Mouse (Mus musculus): ENCODE results near the gene Lrrc26. TPM values are rescaled to one million over a fixed set of nuclear protein-coding genes. Genes with fewer than 3 reads are reported as not detected.

Gene Lrrc26
- polyA plus RNA-seq, 1 experiment, result not detected

DNA sequence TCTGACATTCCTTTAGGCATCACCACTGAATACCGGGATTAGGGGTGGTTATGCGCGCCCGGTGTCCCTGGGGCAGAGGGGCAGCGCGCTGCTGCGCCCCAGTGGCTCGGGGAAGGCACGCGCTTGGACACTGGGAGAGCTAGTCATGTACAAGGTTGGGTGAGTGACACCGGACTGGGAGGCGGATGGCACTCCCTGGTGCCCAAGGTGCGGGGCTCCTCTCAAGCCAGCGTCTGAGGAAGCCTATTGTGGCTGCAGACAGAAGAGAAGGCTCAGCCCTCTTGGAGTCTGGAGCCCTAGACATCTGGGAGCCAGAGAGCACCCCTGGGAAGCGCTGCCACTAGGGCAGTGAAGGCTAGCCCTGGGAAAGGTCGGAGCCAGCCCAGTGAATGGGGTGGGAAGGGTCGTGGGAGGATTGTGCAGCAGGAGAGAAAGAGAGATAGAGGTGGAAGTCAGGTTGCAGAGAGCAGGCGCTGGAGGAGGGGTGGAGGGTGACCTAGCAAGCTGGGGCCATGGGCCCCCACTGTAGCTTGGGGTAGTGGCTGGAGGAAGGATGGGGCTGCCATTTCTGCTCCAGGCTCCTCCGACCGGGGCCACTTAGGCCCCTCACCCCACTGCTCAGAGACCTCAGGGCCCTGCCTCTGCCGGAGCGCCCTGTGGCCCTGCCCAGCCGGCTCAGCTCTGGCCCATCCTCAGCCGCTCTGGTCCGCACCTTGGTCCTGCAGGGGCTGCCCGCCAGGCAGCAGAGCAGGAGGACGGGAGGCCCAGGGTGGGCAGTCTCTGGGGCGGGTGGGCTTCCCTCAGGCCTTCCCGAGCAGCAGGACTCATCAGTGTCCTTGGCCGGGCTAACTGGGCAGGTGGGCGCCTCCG lies 1.7 kb downstream of the Lrrc26 start:
- no peak overlapping the region for H3K4me3 ChIP-seq (replicated peaks)
- peaks cover 18% of the 10 kb centered on the region for H3K4me1 ChIP-seq (ENCODE audit: control insufficient read depth)
- peaks cover under 1% of the 10 kb centered on the region for H3K36me3 ChIP-seq (ENCODE audit: control insufficient read depth)
- H3K9me3 ChIP-seq (ENCODE audit: control insufficient read depth, low read length), result peaks cover 3% of the 10 kb centered on the region; the same call in 1 of the 2 replicates
- TF ChIP-seq GATA1 (IDR thresholded peaks at IDR 0.05; ENCODE audit: low read length) (no peak), TAL1 (IDR thresholded peaks at IDR 0.05; ENCODE audit: low read length) (no peak)
- H3K27me3 ChIP-seq (ENCODE audit: control insufficient read depth), result peaks cover 85% of the 10 kb centered on the region

DNA sequence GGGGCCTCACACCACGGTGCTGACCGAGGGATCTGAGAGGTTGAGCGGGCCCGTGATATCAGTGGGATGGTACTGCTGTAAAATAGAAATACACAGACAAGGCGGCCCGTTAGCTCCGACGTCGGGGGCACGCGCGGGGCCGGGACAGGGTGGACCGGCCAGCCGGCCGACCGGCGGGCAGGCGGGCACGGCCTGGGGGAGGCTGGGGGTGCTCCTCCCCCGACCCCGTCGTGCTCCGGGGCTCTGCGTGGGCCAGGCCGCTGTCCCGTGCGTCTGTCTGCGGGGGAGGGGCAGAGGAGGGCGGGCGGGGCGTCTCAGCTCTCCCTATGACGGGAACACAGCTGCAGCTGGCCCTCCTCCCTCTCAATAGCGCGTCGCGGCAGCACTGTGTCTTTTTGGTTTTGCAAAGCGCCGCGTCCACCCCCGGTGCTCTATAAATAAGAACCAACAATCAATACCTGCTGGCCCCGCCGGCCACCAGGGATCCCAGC lies 2.4 kb downstream of the Lrrc26 start:
- no peak for TF ChIP-seq TAL1 (IDR thresholded peaks at IDR 0.05; ENCODE audit: low read length)
- TF ChIP-seq GATA1 (IDR thresholded peaks at IDR 0.05; ENCODE audit: low read length), result no peak
- H3K4me1 ChIP-seq (ENCODE audit: control insufficient read depth), result peaks cover 11% of the 10 kb centered on the region
- H3K4me3 ChIP-seq (replicated peaks), result no peak overlapping the region
- H3K27me3 ChIP-seq (ENCODE audit: control insufficient read depth), result peaks cover 92% of the 10 kb centered on the region
- no peaks in the 10 kb centered on the region for H3K36me3 ChIP-seq (ENCODE audit: control insufficient read depth)
- peaks cover 3% of the 10 kb centered on the region; the same call in 1 of the 2 replicates for H3K9me3 ChIP-seq (ENCODE audit: control insufficient read depth, low read length)

DNA sequence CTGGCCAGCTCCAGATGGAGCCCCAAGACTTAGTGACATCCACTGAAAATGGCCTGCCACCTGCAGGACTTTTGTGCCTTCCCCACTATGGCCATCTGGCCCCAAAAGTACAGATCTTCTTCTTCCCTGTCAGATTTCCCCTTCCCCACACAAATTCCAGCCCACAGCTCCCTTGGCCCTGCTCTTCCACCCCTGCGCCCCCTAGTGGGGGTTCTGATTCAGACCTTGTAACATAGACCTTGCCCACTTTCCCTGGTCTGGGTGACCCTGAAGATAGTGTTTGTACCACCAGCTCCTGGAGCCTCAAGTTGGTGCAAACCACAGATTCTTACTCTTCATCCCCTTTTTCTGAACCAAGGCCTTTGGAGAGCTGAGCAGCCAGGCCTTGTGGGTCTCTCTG lies 3.1 kb downstream of the Lrrc26 start:
- peaks cover 6% of the 10 kb centered on the region for H3K4me1 ChIP-seq (ENCODE audit: control insufficient read depth)
- TF ChIP-seq GATA1 (IDR thresholded peaks at IDR 0.05; ENCODE audit: low read length), result no peak
- no peak for TF ChIP-seq TAL1 (IDR thresholded peaks at IDR 0.05; ENCODE audit: low read length)

DNA sequence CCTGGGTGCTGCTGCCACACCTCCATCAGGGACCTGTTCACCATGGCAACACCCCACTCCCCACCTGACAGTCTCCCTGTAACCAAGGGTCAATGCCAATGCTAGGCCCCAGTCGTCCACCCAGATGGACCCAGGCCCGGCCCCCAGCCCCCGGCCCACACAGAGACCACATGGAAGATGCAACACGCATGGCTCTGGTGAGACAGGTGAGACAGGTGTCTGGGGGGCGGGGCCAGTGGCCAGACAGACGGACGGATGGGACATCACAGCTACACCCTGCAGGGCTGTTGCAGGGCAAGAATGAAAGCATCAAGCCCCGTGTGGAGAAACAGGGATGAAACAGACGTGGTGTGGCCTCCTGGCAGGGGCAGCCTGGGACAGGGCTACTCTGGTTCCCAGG lies 4.0 kb downstream of the Lrrc26 start:
- Histone ChIP-seq H3K36me3 (ENCODE audit: control insufficient read depth) (no peaks in the 10 kb centered on the region), H3K4me3 (replicated peaks) (no peak overlapping the region), H3K27me3 (ENCODE audit: control insufficient read depth) (peaks cover 90% of the 10 kb centered on the region), H3K9me3 (ENCODE audit: control insufficient read depth, low read length) (peaks cover 3% of the 10 kb centered on the region; the same call in 1 of the 2 replicates), H3K4me1 (ENCODE audit: control insufficient read depth) (peaks cover 3% of the 10 kb centered on the region)
- TF ChIP-seq TAL1 (IDR thresholded peaks at IDR 0.05; ENCODE audit: low read length) (no peak), GATA1 (IDR thresholded peaks at IDR 0.05; ENCODE audit: low read length) (no peak)

More for the DNA sequence above, 3.1 kb downstream of the Lrrc26 start:
- H3K4me3 ChIP-seq (replicated peaks), result no peak overlapping the region
- no peaks in the 10 kb centered on the region for H3K36me3 ChIP-seq (ENCODE audit: control insufficient read depth)
- H3K27me3 ChIP-seq (ENCODE audit: control insufficient read depth), result peaks cover 98% of the 10 kb centered on the region
- H3K9me3 ChIP-seq (ENCODE audit: control insufficient read depth, low read length), result peaks cover 3% of the 10 kb centered on the region; the same call in 1 of the 2 replicates

DNA sequence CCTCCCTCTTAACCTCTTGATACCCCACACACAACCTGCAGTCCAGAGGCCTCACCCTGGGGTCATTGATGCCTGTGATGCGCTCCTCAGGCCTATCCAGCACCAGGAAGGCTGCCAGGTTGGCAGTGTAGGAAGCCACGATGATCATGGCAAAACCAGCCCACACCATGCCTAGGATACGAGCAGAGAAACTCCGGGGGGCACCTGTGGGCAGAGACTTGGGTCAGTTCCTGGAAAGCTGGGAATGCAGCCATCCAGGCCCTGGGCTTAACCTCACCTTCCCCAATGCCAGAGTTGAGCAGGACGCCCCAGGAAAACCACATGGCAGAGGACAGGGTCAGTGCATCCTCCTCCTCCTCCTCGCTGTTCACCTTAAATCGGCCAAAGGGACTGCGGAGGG lies 7.4 kb downstream of the Lrrc26 start:
- TF ChIP-seq TAL1 (IDR thresholded peaks at IDR 0.05; ENCODE audit: low read length) (no peak), GATA1 (IDR thresholded peaks at IDR 0.05; ENCODE audit: low read length) (no peak)
- Histone ChIP-seq H3K27me3 (ENCODE audit: control insufficient read depth) (peaks cover 60% of the 10 kb centered on the region), H3K9me3 (ENCODE audit: control insufficient read depth, low read length) (no peaks in the 10 kb centered on the region), H3K4me3 (replicated peaks) (no peak overlapping the region), H3K36me3 (ENCODE audit: control insufficient read depth) (no peaks in the 10 kb centered on the region), H3K4me1 (ENCODE audit: control insufficient read depth) (no peaks in the 10 kb centered on the region; the same call in none of the 2 replicates)

DNA sequence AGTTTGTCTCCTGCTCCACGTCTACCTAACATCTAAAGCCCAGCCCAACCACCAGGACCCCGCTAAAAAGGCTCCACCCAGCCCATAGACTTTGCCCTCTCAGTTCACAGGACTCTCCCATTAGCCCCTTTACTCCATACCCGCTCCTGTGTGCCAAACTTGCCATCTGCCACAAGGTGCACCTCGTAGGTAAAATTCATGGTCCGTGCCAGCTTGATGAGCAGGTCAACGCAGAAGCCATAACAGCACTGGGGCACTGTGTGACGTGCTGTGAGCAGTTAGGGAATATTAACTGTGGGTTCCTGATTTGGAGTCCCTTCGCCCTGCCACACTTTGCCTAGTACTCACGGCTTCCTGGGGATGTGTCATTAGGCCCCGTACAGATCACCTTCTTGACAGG lies 8.3 kb downstream of the Lrrc26 start:
- H3K4me1 ChIP-seq (ENCODE audit: control insufficient read depth), result no peaks in the 10 kb centered on the region
- H3K36me3 ChIP-seq (ENCODE audit: control insufficient read depth), result no peaks in the 10 kb centered on the region
- H3K9me3 ChIP-seq (ENCODE audit: control insufficient read depth, low read length), result no peaks in the 10 kb centered on the region
- H3K4me3 ChIP-seq (replicated peaks), result no peak overlapping the region
- TF ChIP-seq GATA1 (IDR thresholded peaks at IDR 0.05; ENCODE audit: low read length) (no peak), TAL1 (IDR thresholded peaks at IDR 0.05; ENCODE audit: low read length) (no peak)
- peaks cover 55% of the 10 kb centered on the region for H3K27me3 ChIP-seq (ENCODE audit: control insufficient read depth)

DNA sequence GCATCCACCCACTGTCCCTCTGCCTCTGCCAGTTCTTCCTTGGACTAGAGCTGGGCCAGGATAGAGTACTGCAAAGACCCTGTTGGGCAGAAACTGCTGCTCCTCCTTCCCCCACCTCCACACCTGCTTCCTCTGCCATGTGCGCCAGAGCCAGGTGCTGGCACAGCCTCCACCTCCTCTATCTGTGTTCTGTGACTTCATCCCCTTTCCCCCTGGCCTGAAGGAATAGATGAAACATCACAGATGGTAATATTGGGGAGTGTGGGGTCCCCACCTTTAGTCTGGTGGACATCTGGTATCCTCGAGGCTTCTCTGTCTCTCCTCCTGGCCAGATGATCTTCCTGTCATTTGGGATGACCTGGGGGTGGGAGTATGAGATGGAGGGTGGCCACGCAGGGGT lies 13.7 kb downstream of the Lrrc26 start:
- H3K9me3 ChIP-seq (ENCODE audit: control insufficient read depth, low read length), result no peaks in the 10 kb centered on the region
- peaks cover 60% of the 10 kb centered on the region for H3K27me3 ChIP-seq (ENCODE audit: control insufficient read depth)
- peaks cover 9% of the 10 kb centered on the region for H3K4me1 ChIP-seq (ENCODE audit: control insufficient read depth)
- H3K4me3 ChIP-seq (replicated peaks), result no peak overlapping the region
- TF ChIP-seq TAL1 (IDR thresholded peaks at IDR 0.05; ENCODE audit: low read length) (no peak), GATA1 (IDR thresholded peaks at IDR 0.05; ENCODE audit: low read length) (no peak)
- no peaks in the 10 kb centered on the region for H3K36me3 ChIP-seq (ENCODE audit: control insufficient read depth)

DNA sequence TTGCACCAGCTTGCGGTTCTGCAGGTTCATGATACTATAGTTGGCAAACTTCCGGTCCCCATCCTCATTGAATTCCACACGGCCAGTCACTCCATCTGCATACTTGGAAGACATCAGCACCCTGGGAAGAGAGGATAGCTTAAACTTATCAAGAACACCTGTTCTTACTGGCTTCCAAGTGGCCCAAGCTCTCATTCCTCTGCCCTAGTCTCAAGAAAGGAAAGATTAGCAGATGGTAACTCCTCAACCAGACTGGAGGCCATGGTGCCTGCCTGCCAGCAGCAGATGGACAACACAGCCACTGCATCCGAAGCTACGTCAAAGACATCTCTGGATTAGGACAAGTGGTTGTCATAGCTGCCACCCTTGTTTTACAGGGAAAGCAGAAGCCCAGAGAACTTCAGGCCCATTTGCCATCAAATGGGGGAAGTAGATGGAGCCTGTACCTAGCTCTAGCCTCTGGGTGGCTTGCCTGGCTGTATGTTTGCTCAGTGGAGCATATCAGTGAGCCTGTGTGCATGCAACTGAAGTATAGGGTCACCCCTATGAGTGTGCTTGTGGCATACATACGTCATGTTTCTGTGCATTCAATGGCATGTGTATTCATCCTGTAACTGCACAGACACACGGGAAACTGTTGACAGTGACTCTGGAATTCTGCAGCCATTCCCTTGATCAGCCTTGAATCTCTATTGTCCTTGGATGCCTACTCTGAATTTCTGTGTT lies 14.4 kb downstream of the Lrrc26 start:
- Histone ChIP-seq H3K4me1 (ENCODE audit: control insufficient read depth) (peaks cover 9% of the 10 kb centered on the region), H3K4me3 (replicated peaks) (no peak overlapping the region), H3K9me3 (ENCODE audit: control insufficient read depth, low read length) (no peaks in the 10 kb centered on the region), H3K27me3 (ENCODE audit: control insufficient read depth) (peaks cover 66% of the 10 kb centered on the region), H3K36me3 (ENCODE audit: control insufficient read depth) (no peaks in the 10 kb centered on the region)
- TF ChIP-seq GATA1 (IDR thresholded peaks at IDR 0.05; ENCODE audit: low read length) (no peak), TAL1 (IDR thresholded peaks at IDR 0.05; ENCODE audit: low read length) (no peak)
